Mouse (Mus musculus): ENCODE data around the gene Cdh7.

DNA sequence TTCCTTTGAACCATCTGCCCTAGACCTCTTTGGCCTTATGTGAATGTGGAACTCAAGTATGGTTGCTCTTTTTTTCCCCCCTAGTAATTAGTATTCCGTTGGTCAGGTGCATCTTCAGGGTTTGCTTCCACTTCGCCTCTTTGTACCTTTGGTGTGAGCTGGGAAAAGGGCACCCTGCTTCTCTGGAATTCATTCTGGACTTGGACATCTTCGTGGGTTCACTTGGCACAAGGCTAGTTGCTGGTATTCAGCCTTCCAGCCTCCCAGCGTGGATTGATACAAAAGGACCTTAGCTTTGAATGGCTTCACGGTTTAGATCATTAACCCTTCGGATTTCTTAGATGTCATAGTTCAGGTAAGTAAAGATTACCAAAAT is 1.3 kb downstream of the Cdh7 start:
- no peak for TF ChIP-seq CTCF (IDR thresholded peaks at IDR 0.05; ENCODE audit: low read depth)
- no peak for TF ChIP-seq EP300 (IDR thresholded peaks at IDR 0.05; ENCODE audit: low read depth)
